Mouse (Mus musculus) gastrocnemius, adult 18-20 months (tissue): Measurements from ENCODE around the gene Rab37. TPM values are rescaled to one million over a fixed set of nuclear protein-coding genes. Genes with fewer than 3 reads are reported as not detected.
A peak's percentile ranks its signal among the peaks of the same experiment; 100 is the strongest.

Experiments used
- DNase-seq: peaks from one replicate; pipeline ENCODE4 v3.0.0; 2021; ENCODE audit warnings: low spot score
- total RNA-seq, 2 experiments: library from RNA; stranded (reverse); gene quantifications; 2 replicates each; pipeline ENCODE4 v1.2.3; 2021

Rab37 gene
- total RNA-seq, 2 experiments from 2014 or later = 0.36 TPM; not detected in 1

DNA sequence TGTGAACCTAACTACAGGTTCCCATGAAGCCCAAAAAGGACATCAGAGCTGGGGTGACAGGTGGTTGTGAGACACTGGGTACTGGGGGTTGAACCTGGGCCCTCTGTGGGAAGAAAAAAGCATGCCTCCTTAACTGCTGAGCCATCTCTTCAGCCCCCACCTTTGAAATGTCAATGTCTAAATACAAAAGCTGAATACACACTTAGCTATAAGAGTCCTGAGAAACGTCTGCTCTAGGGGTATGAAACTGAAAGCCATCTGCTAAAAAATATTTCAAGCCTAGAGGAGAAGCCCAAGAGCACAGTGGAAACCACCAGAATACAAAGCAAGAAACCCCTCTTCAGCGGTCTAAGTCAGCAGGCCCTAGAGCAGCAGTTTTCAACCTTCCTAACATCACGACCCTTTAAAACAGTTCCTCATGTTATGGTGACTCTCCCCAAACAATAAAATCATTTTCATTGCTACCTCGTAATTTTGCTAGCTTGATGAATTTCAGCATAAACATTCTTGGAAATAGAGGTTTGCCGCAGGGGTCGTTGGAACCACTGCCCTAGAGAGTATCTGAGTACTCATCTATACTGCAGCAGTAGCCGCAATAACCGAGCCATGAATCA is 40.6 kb downstream of the Rab37 start:
- no peak for DNase-seq

DNA sequence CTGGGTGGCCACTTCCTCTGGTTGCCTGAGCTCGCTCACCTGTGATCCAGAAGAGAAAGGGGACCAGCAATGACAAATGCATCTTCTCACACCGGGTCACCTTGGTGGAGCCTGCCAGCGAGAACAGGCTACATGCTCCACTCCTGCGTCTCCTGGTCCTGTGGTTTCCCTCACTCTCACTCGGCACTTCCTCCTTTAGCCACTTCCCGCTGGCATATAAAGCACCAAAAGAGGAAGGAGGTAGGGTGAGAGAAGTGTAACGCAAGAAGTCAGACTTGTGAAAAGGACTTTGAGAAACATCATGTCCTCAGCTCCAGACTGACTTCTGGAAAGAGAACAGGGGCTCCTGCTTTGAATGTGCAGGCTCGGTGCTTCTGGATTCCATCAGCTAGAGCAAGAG is 42.6 kb downstream of the Rab37 start, which contains the start of gene Cd300lf:
Gene Cd300lf (minus strand): TSS at position 193 of the 400 bp plus-strand sequence.
- no peak for DNase-seq

DNA sequence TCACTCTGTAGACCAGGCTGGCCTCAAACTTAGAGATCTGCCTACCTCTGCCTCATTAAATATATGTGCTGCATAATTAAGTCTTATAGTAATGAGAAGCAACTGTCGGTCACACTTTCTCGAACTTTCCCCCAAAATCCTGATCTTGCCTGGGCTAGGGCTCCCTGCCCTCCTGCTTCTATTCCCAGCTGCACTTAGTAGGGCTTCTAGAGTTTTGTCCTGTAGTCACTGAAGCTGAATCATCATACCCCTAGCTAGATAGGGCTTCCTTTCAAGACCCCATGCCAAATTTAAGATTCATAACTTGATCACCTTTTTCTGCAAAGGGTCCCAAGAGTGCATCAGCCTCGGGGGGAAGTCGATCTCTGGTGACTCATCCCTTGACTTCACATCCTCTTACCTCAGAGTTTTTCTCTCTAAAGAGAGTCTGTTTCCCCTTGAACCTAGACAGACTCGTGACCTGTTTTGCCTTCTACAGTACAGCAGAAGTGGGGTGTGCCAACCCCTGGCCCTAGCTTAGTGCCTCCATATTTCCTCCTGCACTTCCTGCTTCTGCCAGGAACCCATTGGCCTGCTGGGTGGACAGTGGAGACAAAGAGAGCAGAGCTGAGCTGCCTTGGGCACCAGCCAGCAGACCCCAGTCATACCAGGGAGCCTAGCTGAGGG is 47.5 kb downstream of the Rab37 start:
- no peak for DNase-seq

DNA sequence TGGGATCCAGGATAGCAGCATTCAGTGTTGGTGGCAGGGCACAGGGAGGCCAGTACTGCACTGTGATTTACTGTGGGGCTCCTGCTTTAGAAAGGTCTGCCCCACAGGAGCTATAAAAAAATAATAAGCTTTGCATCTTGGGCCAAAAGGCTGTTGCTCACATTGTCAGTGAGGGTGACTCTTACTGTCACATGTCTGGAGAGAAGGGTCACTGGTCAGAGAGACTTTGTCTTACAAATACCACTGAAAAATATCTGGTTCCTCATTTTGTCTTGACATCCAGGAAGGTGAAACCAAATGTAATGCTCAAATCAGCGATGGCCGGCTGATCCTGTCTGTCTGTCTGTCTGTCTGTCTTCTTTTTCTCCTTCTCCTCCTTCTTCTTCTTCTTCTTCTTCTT is 50.7 kb downstream of the Rab37 start:
- DNase-seq = no peak

DNA sequence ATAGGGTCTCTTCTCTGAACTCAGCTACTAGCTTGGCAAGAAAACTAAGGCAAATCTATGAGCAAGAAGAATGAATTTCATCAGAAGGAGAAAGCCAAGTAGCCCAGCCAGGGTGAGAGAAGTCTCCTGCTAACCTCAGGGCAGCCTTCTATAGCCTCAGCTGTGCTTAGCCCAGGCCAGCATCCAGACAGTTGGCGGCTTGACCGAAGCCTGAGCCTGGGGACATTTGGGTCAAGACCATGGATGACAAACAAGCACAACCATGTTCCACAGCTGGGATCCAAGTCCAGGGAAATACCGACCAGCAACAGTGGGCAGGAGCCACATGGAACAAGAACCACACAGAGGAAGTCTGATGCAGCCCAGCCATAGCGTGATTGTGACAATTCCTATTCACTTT is 56.6 kb downstream of the Rab37 start:
- DNase-seq = no peak

DNA sequence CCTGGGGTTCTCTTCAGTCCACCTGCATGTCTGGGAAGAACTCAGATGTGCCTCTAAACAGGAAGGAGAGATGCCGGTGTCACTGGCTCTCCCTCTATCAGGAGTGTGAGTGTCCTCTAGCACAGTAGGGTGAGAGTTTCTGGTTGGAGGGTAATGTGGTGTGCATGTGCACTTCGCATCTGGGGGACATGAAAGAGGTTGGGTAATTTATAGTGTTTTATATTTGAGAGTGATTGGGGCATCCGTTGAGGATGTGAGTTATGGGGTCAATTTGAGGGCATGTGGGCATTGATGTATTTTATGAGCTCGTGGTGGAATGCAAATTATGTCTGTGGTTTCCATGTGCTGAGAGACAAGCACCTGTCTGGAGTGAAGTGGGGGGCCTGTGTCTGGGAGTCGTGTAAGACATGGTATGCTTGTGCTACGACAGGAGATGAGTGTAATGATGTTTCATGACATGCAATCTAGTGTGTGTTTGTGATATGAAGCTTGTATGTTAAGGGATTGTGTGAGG is 59.6 kb downstream of the Rab37 start:
- no peak for DNase-seq

DNA sequence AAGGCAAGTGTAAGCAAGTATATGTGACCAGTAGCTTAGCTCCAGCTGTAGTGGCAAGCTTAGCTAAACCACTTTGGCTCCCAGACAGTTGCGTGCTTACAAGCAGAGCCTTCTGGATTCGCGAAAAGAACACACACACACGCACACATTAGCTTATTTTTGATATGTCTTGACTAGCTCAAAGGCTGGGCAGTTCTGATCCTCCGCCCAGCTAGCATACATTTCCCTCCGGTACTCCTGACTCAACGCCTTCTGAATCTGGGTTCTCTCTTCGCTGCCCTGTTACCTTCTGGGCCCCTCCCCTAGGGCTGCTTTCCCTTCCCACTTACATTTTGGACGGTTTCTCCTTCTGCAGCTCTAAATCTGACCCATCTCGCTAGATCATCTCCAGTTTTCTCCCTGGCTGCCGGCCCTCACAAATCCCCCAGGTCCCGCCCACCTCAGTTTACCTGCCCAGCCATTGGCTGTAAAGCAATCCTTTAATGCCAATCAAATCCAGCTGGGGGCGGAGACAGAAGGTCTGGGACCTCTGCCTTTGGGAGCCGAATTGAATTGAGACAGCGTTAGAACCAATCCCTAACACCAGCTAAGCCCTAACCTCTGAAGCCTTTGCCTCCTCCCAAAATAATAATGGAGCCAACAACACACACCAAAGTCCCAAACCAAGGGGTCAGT is 60.7 kb downstream of the Rab37 start:
- peak; percentile 44 for DNase-seq

DNA sequence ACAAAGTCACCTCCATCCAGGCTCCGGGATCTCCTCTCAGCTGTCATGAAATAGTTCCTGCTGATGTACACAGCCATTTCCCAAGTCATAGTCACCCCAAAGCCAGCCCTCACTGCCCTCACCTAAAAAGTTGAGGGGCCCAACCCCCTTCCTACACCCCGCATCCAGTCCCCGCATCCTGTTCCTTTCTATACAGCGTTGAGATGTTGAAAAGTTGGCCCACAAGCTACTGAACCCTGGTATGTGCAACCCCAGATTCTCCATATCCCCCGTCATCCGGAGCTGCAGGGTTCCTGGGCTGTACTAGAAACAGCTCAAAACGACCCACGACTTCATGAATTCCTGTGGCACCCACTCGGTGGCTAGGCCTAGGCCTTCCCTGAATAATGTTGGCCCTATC is 61.9 kb downstream of the Rab37 start:
- DNase-seq = no peak

DNA sequence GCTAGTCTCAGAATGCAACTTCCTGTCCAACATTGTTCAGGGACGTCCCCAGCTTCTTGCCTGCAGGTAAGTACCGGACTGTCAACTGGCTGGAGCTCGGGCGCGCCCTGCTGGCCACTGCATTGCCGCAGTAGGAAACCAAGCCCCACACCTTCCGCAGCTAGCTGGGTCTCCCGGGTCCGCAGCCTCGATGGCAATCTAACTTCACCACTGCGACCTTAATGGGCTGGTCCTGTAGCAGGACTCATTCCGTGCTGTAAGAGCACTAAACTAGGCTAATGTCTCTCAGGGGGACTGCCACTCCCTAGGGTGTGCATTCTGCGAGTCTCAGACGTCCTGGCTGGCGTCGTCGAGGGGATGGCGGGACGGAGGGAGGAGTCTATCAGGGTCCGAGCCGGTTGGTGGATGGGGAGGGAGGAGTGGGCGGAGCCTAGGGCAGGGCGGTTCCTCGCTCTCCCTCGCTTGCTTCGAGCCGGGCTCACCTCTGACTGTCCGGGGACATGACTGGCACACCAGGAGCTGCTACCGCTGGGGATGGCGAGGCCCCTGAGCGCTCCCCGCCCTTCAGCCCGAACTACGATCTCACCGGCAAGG is 62.6 kb downstream of the Rab37 start:
- peak; percentile 61 for DNase-seq

DNA sequence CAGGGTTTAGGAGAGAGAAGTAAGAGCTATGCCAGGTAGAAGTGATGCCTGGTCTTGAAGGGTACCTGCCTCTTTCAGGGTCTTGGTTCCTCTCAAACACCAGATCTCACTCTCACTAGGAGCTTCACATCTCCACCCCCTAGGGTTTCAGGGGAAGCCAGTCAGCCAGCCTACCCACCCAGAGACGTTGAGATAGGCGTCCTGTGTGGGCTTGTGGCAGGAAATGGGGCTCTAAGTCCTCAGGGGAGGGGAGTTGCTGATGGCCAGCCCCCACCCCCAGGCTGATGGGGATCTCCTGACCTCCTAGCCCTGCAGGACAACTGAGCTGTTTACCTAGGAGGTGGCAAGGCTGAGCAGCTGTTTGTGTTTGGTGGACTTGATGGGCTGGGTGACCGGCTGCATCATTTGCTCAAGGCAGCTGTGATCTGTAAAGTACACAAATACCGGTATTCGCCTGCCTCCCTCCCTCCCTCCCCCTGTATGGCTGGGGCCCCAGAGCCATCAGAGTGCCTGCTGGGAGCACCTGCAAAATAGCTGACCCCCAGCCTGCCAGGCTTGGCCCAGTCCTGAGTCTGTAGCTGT is 63.9 kb downstream of the Rab37 start:
- DNase-seq = no peak

DNA sequence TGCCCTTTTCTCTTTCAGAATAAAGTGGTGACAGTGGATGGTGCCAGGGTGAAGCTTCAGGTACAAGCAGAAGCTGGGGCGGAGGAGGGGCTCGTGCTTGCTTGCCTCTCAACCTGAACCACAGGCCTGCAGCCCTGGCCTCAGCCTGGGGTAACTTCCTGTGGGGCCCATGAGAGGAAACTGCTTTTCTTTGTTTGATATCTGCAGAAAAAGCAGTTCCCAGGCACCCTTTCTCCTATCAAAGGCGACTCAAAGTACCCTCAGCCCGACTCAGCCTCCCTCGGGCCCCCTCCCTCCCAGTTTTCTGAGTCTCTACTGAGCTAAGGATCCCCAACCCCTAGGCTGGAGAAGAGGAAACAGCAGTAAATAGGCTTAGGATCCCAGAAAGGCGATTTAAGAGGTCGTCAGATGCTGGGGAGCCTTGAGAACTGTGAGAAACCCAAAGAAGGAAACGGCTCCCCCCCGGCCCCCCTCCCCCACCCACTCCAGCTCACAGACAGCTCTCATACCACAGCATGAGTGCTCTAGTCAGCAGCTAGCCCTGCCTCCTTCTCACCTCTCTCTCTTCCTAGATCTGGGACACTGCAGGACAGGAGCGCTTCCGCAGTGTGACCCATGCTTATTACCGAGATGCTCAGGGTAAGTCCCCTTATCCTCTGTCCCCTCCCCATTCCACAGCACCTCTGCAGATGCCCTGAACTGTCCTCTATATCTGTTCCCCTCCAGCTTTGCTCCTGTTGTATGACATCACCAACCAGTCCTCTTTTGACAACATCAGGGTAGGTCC is 66.9 kb downstream of the Rab37 start:
- DNase-seq = no peak

DNA sequence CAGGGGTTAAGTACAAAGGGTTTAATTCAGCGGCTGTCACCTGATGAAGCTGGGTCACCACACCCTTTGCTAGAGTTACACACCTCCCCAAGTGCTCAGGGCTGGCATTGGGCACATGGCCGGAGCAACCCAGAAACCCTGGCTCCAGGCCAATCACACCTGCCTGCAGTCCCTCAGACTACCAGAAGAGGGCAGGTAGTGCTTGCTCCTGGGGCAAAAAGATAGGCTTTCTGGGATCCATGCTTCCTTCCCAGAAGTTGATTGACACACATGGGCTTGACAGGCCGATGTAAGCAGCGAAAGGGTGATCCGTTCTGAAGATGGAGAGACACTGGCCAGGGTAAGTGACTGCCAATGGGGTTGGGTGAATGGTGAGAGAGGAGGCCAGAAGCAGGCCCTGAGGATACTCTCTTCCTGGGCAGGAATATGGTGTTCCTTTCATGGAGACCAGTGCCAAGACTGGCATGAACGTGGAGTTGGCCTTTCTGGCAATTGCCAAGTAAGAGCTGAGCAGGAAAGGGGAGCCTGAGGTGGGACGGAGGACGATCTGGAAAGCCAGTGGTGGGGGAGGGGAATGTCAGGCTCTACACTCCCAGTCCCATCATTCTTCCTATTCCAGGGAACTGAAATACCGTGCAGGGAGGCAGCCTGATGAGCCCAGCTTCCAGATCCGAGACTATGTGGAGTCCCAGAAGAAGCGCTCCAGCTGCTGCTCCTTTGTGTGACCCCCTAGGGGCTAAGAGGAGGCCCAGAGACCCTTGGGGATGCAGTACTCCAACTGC is 69.0 kb downstream of the Rab37 start:
- peak; percentile 80 for DNase-seq

DNA sequence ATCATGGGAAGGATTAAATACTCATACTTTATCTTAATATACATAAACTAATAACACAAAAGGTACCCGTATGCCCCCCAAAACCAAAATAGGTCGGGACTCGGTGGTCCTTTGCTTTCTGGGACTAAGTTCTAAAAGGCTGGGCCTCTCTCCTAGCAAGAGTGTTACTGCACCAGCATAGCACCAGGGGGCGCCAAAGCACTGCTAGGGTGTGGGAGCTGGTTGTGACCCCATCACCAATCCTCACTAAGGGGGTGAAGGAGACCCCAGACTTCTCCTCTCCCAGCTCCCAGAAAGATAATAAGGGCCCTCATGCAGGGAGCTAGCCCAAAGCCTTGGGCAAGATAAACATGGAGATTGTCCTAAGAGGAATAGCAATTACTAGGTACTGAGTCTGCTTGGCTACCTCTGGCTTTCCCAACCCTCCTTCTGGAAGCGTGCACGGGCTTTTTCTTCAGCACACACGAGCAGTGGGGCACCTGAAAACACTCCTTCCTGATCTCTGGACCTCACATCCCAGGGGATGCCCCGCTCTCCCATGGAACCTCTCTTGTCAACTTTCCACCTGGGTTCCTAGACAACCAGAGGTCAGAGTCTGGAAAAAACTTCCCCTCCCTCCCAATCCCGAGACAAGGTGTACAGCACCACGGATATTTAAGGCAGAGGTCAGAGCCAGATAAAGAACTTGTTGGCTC is 69.8 kb downstream of the Rab37 start:
- peak; percentile 76 for DNase-seq

DNA sequence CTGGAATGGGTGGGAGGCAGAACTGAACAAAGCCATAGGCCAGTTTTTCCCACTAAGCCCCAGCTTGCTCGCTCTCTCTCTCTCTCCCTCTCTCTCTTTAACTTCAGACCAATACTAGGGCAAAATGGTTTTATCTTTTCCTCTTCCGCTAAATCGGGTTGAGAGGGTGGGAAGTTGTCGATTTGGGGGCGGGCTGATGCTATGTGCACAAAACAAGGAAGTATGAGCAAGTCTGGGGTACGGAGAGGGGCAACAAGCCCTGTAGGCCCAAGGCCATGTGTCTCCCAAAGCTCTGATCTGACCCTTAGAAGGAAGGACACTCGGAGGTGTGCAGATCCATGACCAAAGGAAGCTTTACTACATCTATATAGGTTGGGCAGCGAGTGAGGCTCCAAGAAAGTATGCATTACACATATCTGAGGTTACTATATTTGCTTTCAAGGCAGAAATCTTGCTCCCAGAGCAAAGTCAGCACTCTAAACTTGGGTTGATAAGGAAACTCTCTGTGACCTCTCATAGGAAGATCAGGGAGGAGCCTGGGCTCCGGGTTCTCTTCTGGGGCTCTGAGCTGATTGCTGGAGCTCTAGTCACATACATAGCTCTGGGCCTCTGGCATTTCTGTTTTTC is 70.5 kb downstream of the Rab37 start:
- no peak for DNase-seq

DNA sequence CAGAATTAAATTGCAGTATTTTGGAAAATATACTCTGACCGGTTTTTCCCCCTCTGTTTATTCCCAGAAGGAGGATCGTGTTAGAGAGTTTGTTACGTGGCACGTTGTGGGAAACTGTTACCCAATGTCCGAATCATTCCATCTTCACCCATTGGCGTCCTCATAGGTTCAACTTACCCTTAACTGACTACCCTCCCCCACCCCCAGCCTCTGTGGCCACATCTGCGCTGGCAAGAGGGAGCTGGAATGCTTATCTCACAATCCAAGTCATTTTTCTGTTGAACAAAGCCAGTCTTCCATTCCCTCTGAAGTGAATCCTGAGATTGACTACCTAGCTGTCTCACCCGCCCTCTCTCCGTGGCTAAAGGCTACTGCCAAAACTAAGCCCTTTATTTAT is 71.0 kb downstream of the Rab37 start:
- no peak for DNase-seq

DNA sequence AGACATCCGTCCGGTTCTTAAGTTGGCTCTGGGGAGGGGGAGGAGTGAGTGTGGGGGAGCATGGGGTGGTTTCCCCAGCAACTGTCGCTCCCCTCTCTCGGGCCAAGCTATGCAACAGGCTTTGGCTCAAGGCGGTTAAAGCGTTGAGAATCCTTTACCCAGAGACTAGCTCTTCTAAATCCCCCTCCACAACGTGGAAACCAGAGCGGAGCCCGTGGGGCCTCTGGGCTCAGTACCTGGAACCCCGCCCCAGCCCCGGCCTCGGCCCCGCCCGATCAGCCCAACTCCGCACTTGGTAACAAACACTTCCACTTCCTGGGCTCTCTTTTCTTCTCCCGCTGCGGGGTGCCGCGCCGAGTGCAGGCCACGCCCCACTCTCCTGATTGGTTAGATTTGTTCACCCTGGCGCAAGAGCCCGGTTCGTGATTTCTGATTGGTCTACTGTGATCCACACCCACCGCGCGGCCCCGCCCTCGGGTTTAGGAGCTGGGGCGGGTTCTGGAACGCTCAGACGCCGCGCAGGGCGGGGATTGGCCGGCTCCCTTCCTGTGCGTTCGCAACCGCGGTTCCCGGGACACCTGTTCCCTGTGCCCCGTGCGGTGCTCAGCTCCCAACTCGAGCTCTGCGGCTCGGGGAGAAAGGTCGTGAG is 71.7 kb downstream of the Rab37 start, which contains the start of gene Slc9a3r1:
Gene Slc9a3r1 (plus strand): TSS at position 510 of the 649 bp plus-strand sequence.
- peak; percentile 99 for DNase-seq

DNA sequence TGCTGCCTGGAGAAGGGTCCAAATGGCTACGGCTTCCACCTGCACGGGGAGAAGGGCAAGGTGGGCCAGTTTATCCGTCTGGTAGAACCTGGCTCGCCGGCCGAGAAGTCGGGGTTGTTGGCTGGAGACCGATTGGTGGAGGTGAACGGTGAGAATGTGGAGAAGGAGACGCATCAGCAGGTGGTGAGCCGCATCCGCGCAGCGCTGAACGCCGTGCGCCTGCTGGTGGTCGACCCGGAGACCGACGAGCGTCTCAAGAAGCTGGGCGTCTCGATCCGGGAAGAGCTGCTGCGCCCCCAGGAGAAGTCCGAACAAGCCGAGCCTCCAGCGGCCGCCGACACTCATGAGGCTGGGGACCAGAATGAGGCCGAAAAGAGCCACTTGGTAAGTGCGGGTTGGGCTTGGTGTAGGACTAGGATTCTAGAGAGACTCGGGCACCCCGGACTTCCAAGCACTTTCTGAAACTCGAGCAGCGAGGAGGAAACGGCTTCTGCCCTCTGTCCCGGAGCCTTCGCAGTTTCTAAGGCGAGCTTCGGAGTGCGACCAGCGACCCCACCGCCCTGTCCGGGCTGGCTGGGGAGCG is 72.4 kb downstream of the Rab37 start:
- no peak for DNase-seq

DNA sequence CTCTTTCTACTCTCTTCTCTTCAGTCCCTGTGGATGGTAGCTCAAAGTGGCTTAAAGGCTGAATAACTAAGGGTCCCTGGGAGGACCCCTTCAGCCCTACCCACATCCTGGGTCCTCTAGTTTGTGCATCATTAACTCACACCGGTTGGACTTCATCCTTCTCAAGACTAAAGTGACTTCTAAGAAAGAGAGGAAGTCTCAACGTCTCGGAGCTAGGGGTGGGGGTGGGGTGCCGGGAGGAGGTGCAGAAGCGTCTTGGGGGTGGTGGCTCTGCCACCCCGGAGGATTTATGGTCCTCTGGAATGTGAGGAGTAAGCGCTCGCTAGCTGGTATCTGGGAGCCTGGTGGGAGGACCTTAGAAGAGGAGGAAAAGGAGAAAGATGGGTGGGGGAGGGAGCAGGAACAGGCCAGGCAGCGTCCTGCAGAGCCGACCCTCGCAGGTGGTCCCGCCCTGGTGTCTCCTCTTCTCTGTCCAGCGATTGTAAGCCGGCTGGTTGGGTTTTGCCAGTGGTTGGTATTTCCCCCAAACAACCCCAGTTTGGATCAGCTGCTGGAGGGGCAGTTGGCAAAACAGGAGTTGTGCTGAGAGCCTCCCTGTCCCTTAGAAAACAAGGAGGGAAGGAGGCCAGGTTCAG is 73.2 kb downstream of the Rab37 start:
- DNase-seq = no peak
